Mouse (Mus musculus) adipocyte (in vitro differentiated cells): ENCODE measurements around the gene Cenpu.

ENCODE experiments used
- DNase-seq: peaks from one replicate; pipeline ENCODE4 v3.0.0-alpha.2; 2016; ENCODE audit warnings: low spot score

The Cenpu gene

DNA sequence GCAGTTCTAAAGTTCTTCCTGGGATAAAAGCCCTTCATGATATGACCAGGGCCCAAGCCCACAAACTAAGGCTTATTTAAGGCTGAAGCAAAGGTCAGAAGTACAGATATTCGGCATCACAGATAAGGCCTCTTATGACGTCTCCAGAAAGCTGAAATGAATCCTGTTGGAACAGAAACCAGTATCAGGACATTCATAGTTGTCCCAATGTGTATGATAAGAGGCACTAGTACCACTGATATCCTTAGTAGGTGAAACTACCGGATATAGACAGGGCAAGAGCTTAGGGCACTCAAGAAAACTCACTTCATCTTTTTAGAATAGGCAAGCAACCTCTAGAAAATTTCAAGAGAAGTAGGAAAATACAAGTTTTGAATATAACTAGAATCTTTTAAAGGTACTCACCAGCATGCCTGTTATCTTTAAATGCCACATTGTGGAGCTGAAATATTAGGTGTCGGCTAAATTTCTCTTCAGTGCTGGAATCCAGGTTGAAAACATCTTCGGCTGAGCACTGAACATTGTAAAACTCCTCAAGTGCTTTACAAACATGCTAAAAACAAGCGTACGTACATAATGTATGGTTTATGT is 47.6 kb downstream of the Cenpu start:
- DNase-seq: no peak

DNA sequence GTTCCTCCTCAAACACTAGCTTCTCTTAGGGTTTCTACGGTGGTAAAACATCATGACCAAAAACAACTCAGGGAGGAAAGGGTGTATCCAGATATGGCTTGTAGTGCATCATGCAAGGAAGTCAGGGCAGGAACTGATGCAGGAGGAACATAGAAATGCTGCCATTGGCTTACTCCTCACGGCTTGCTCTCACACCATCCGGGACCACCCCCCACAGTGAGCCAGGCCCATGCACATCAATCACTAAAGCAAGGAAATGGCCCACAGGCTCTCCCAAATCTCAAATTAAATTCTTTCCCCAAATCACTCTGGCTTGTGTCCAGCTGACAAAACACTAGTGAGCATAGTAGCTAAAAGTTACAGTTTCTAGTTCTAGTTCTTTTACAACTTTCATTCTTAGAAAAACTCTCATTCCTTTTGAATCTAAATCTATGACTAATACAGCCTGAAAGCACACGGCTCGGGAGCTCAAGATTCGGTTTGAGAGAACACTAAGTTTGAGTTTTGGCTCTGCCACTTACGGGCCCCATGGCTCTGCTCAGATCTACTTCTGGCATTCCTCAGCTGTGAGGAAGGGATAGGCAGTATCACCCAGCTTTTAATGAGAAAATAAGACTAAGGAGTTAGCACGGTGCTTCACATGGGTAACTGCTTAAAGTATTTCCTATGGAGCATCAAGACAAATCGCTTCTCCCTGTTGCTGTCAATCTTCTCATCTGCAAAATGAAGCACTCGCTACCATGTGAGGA is 49.3 kb downstream of the Cenpu start:
- no peak for DNase-seq

DNA sequence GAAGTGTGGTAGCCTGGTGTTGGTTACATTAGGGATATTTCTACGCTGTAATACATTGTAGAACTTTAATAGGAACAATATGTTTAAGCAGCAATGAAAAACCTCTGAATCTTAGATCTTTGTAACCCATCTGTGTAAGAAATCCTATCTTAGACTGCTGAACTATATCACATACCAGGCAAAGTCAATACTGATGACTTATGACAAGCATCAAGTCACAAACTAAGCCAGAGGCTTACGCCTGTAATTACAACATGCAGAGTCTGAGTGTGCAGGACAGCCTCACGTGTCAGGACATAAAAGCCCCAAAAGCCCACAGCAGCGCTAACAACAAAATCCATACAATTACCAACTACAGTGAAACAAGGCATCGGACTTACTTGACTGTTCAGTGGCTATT is 51.8 kb downstream of the Cenpu start:
- no peak for DNase-seq

DNA sequence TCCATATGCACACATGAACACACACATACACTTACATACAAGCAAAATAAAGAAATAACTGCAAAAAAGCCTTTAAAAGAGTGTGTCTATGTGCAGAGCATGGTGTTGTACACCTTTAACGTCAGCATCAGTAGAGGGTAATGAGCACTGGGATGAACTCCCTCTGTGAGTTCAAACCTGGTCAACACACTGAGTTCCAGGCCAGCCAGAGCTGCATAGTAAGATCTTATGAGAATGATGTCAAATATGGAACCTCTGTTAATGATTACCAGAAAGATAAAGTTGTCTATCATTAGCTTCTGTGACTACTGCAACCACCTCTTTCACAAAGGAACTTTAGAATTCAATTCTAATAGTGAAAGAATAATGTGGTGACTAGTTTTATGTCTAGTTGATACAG is 55.1 kb downstream of the Cenpu start:
- no peak for DNase-seq

DNA sequence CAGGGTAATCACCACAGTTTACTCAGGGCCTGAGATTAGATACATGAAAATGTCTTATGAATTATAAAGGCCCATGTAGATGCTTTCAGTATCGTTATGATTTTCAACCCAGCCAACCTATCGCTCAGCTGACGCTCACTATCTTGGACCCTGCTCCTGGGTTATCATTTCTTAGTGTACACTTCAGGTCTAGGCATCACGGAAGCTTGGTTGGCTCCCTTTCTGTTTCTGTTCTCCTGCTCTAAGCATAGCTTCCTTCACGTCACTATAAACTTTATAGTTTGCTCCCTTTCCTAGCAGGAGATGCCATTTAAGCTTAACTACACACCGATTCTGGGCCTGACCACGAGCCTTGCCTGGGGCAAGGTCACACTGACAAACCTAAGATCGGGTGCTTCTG is 59.7 kb downstream of the Cenpu start:
- DNase-seq: no peak

DNA sequence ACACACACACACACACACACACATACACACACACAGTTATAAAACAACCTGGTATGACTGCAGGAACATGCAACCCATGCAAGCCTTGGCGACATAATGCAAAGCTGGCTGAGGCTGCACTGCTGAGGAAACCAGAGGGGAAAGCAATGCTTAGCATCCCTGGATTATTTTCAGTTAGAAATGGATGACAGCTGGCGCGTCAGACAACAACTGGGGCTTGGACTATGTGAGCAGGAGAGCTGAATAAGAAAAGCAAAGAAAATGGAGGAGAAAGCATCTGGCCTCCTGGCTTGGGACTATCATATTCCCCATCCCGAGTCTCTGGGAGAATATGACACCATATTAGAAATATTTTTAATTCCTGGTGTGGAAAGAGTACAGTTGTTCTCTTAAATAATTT is 61.1 kb downstream of the Cenpu start:
- no peak for DNase-seq

DNA sequence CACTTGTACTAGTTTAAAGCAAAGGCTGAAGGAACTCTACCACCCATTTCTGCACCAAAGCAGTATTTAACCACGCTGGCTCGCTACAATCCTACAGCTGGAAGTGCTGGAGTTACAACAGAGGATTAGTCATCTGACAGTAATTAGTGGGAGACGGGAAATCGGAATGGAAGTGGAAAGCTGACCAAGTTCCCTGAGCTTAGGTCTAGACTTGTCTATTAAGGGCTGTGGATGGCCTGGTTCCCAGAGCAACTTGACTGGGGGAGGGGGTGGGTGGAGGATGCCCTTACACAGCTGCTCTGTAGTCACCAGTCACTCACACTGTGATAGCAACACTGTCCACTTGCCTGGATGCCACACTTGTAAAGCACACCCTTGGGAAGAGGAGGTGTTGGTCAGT is 61.5 kb downstream of the Cenpu start:
- peak; percentile 62 for DNase-seq

DNA sequence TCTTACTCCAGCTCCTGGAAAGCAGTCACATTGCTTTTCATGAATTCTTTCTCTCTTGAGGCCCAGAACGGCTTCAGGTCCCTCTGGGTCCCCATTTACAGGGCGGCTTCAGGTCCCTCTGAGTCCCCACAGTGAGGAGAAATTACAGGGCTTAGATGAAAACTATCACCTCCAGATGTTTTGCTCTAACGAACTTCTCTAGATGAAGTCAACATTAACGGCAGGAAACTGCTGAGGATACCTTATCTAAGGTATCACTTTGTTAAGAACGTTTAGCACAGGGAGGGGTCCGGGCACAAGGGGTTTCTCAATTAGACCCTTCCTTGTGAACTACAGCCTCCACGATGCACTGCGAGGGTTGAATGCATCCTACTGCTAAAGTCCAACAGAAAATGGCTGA is 64.1 kb downstream of the Cenpu start:
- no peak for DNase-seq

DNA sequence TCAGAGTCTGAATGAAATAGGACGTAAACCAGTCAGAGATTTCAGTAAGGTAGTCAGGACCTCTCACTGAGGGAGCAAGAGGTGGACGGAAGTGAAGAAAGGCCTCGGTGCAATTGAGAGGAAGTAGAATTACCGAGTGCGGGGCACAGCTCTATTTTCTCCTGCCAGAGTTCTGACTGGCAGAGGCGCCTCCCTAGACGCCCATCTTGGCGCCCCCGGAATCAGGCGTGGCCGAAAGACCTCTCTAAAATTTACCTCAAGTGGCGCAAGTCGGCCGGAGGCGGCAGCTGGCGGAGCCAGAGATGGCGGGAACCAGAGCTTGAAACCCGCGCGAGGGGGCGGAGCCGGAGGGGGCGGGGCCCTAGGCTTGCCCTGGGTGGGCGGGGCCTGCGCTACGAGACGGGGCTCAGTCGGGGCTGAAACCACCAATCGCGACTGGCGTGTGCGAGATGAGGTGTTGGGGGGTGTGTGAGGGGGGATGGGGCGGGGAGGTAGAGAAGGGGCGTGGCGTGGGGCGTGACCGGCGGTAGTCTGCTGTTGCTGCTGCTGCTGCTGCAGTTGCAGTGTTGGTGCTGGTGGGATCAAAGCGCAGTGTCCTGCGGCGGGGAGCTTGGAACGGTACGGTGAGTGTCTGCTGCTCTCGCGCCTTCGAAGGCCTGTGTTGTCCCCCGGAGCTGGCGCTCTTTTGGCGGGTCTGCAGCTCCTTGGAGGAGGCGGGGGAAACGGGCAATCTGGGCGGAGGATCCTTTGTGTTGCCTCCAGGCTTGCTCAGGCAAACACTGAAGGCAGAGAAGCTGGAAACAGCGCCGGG is 65.3 kb downstream of the Cenpu start, which contains the start of the genes Primpol and Casp3:
Gene Primpol (minus strand): TSS at position 334 of the 811 bp plus-strand sequence.
Gene Casp3 (plus strand): TSS at position 413 of the 811 bp plus-strand sequence.
- DNase-seq: peak; percentile 96

DNA sequence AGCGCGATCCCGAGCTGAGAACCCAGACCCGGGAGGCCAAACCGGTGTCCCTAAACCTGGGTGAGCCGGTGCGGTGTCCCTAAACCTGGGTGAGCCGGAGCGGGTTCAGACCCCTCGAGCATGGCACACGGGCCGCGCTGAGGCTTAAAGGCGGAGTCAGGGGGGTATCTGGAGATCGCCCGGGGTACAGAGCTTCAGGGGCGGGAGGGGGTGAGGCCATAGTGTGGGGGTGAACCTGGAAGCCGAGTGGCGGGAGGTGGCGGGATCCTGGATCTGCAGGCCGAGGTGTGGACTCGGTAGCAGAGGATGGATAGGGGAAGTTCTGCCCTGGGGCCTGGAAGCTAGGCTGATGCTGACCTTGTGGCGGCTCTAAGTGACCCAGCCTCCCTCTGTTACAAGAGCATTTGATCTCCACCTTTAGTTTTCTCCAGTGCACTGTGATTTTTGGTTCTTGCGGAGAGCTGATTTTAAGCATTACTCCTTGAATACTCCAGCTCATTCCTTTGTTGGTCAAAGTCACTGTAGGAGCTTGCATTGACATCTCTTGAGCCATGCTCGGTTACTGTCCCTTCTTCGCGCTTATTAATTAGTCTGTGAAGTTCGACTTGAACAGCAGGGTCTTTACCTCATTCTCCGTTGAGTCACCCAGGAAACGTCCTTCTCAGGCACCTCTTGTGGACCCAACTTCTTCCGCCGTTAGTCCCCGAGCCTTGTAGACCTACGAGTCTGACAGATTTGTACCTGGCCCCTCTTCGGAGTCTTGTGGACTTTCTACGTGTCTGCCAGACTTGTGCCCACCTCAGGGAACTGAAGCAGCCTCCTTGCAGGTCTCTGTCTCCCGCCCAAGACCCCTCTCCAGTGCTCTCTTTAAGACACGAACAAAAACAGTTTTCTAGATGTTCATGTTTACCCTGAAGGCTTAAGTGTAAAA is 66.1 kb downstream of the Cenpu start:
- peak; percentile 33 for DNase-seq

DNA sequence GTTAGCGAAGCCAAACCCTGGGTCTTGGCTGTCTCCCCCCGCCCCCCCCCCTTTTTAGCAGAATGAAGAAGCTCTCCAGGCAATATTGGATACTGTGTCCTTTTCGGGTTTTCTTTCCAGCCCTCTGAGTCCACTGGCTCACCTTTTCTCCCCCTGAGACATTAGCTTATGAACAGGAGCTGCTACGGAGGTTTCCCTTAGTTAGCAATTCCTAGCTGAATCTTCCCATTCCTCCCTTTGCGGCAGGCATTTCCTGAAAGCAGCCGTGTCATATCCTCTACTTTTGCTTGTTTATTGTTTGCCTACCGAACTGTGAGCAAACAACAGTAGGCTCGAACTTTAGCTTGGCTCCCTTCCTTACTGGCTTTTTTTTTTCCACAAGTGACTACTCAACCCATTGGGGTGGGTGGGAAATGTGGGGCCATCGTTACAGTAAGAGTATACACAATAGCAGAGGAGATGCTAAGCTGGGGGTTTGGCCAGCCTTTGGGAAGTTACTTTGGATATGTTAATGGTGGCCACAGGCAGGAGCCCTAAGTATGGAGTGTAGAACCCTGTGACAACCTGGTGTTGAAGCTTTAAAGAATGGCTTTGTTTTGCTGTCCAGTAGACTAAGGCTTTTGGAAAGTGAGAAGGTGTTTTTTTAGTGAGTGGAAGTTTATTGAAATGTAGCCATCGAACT is 67.0 kb downstream of the Cenpu start:
- peak; percentile 40 for DNase-seq

DNA sequence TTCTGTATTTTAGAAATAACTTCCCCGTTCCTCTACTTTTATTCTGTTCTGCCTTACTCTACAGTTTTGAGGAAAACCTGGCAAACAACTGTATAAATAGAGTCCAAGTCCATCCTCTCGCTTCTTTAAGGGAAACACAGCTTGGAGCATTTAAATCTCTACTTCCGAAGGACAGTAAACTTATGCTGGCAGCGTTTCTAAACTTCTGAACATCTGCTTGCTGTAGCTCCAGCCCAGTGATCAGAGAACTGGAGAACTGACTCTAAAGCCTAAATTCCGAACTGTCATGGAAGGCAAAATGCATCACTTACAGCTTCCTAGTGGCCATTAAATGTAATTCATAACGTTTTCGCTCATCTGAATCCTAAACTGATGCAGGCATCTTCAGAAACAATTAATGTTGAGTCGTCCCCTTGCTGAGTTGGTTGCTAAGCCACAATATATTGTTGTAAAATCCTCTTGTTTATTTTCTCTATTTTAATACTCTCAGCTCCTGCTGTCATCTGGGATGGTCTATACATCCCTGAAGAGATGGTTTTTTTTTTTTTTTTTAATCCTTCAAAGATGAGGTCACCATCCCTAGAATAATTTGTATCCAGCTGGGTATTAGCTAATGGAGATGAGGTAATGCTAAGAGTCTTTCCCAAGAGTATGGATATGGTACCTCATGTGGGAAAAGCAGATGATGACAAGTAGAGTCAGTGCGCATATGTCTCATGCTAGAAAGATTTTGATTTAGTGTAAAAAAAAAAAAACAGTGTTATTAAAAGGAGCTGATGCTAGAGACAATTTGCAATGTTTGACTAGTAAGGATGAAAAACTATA is 70.8 kb downstream of the Cenpu start:
- DNase-seq: no peak

DNA sequence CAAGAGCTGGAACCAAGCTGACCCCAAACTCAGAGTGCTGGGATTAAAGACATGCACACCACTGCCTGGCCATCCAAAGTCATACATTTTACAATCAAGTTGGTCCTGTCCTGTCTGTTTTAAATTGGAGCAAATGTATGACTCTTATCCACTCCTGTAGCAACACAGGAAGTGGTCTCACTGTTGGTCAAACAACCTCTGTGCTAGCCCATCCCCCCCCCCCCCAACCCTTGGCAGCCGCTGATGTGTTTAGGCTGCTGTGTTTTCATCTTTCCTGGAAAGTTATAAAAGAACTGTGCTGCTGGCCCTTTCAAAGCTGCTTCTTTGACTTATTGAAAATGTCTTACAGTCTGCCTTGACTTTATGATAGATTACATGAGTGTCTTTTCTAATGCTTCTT is 73.3 kb downstream of the Cenpu start:
- DNase-seq: no peak

DNA sequence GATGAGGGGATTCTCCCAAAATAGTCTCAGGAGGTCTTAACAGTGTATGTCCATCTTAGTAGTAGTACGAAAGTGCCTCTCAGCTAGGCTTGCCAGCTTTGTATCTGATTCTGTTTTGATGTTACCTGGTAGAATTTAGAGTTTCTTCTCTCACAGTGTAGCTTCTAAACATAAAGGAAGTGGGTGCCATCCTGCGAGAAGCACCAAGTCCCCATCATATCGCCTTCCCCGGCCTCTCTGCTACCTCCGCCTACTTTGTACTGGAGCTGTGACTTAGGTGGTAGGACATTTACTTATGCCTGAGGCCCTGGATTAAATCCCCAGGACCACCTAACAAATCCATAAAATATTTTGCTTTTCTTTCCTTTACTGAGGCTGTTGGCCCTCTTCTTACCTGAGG is 74.8 kb downstream of the Cenpu start:
- no peak for DNase-seq

DNA sequence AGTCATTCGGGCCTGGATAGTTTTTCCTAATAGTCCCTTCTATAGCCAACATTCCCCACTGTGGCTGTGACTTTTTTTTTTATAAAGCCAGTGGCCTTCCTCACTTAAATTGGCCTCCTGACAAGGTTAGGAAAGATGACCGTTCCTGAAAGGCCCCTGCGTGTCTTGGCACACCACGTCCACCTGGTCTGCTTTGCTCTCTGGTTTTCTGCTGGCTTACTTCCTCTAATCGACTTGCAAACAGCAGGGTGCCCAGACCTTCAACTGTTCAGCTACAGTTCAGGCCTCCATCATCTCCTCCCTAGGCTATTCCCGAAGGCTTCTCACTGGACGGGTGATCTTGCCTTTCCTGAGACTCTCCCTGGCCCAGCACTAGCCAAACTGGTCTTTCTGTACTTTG is 76.1 kb downstream of the Cenpu start:
- DNase-seq: no peak

DNA sequence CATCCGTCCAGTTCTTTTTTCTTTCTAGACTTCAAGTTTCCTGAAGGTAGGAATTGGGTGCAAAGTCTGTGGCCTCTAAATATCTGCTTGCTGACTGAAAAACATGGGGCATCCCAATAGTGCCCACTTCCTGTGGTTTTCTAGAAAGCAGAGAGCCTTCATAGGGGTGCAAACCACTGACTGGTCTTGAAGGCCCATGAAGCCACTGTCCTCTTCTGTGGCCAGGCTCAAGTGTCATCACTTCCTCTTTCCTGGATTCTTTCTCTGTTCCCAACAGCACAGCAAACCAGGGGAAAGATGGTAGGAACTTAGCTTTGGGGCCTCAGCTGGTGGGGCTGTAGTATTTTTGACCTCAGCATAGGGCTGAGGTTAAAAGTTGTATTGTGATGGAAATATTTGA is 76.8 kb downstream of the Cenpu start:
- no peak for DNase-seq
